Mouse (Mus musculus): ENCODE measurements at regions not wholly inside any gene's neighbourhood (a gene's known extent, or its start where the extent isn't known, plus 50 kb on each side); places are given as distances from the start of the nearest gene placed in this dataset.
"Not testable (repeated sequence)": the region's sequence is repeated elsewhere in the genome, so short reads cannot be mapped to it uniquely, and the experiment has no call there.

DNA sequence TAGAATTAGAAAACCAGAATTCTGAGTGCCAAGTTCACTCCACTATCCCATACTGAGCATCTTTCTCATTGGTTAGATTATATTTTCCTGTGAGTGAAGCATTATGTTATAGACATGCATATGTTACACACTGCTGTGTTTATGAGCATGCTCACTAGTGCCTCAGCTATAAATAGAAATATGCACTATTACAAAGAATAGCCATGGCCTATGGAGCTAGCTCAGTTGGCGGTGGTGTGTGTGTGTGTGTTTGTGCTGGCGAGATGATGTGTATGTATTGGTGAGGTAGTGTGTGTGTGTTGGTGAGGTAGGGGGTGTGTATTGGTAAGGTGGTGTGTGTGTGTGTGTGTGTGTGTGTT is 106.2 kb downstream of the Sec31a start:
- DNase-seq (ENCODE audit: low read depth, low spot score), result no peak

DNA sequence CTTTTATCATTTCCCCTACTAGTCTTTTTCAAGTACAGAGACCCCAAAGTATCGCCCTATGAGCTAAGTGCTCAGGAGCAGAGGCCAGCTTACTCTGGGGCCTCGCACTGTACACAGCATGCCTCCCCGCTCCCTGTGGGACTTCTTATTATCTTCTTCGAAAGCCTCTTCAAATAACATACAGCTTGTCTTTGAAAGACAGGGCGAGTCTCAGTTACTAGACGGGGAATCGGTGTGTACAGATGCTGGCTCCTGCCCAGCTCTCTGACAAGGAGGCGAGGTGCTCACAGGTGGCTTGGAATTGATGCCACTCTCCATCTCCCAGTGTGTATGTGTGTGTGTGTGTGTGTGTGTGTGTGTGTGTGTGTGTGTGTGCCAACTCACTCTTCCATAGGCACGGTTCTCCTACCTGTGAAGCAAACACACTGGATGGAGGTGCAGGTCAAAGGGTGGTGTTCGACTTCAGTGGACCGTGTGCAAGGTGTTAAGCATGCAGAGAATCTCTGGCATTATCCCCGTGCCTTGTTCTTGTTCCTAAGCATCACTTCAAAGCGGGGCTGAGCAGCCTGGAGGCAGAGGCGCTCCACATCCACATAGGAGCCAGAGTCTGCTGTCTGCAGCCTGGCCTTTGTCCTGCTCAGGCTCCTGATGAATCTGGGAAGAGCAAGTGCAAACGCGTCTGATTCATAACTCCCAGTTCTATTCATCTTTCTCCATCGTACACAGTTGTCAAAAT is 106.8 kb downstream of the Sec31a start:
- DNase-seq (ENCODE audit: low read depth, low spot score), result no peak

DNA sequence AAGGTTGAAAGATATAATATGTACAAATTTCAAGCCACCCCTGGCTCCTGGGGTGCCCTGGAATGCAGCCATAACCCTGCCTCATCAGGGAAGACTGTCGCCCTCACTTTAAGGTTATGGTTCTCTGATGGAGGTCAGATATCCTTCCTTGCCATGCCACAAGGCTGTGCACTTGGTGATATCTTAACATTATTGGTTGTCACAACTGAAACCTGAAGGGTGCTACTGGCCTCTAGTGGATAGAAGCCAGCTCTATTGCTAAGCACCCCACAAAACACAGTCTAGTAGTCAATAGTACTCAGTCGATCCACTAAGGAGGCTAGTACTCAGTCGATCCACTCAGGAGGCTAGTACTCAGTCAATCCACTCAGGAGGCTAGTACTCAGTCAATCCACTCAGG is 111.6 kb downstream of the Sec31a start:
- DNase-seq (ENCODE audit: low read depth, low spot score), result no peak

DNA sequence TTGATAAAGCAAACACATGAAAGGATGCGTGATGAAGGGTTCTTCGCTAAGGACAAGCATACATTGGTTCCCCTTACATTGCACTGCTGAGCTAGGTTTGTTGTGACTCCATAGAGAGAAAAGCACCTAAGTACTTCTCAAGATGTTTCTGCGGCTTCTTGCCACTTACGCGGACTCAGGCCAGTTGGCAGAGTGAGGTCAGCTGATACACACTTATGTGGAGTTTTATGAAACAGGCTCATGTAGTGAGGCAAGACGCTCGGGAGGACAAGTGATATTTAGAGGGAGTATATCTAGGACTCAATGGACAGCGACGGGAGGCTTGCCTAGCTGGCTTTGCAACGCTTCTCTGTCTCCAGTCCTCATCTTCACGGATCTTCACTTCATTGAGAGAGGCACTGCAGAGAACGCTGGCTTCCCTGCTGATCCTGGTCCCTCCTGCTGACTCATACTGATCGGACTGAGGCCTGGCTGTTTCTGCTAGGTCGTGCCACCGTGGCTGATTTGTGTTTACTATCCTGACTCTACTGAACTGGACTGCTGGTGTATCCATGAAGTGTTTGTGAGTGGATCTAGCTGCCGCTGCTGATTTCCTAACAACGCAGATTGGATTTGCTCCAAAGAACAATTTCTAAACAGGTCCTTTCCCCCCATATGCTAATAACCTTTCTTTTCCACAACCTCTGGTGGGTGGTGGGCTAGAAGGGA is 113.8 kb downstream of the Sec31a start:
- no peak for DNase-seq (ENCODE audit: low read depth, low spot score)

DNA sequence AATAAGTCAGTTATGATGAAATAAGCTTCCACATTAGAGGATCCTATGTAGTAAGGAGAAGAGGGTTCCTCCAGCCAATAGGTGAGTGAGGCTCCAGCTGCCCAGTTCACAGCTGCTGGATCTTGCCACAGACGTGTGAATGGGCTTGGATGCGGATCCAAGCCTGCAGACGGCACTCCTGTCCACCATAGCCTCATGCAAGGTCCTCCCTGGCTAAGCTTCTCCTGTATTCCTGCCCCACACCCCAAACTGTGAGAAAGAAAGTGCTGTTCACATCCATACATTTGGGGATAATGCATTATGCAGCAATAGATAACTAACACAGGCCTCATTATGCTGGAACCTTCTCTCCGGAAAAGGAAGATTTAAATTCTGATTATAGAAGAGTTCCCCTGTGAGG is 116.9 kb downstream of the Sec31a start:
- DNase-seq (ENCODE audit: low read depth, low spot score), result no peak

DNA sequence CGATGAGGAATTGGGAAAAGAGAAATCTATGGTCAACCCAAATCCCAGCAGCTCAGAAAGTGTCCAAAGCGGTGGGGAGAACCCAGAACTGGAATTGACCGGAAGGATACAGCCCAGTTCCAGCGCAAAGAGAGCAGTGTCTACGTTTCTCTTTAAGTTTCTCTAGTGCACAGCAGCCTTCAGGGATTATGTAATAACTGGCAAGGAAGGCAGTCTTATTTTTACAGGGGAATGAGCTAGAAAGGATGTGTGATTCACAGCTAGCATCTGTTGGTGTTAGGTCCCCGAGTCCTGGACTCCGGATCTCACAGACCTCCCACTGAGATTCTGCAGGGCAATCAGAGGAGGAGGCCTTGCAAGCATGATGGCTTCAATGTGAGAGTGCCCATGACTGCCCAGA is 121.8 kb downstream of the Sec31a start:
- DNase-seq (ENCODE audit: low read depth, low spot score), result peak; percentile 84

DNA sequence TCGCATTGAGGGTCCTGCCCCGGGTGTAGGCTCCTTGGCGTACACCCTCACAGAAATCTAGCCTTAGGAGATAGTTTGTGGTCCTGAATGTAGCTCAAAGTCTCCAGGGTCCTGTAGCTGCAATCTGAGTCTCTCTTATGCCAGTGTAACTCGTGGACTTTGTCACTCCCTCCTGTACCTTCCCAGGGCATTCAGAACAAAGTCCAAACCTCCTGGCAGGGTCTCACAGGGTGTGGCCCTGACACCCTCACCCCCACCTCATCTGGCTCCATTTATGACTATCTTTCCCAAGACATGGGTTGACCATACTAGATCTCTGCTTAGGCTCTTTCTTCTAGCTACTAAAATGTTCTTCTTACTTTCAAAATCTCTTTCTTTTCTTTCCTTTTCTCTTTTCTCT is 120.6 kb upstream of the Tmem150c start:
- no peak for DNase-seq (ENCODE audit: low read depth, low spot score)

DNA sequence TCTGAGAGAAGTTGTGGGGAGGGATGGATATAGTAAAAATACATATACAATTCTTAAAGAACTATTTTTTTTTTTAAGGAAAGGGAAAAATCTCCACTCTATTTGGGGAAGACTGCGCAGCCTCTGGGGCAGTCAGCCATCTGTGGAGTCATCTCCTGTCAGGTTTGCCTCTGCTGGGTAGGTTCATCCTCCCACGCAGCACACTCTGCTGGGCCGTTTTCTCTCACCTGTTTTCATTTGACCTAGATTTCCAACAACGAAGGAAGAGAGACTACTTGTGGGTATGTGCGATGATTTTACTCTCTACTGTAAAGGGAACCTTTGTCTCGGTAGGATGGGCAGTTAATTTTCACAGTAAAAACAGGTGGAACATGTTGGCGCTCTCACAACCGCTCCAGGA is 119.9 kb upstream of the Tmem150c start:
- no peak for DNase-seq (ENCODE audit: low read depth, low spot score)

DNA sequence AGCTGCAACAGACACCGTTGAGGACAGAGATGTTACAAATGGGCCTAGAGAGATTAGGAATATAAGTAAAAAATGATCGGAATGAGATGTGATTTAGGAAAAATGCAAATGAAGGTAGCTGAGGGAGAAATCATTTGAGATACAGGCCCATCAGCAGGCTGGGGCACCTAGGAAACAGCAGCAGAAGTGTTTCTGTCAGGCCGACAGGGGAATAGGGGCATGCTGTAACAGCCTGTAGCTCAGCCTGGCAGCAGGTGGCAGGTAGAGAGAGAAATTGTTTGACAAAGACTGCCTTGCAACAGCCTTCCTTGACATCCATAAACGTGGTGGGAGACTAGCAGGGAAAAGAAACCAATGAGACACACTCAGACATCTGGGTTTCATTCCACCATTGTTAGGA is 115.1 kb upstream of the Tmem150c start:
- no peak for DNase-seq (ENCODE audit: low read depth, low spot score)

DNA sequence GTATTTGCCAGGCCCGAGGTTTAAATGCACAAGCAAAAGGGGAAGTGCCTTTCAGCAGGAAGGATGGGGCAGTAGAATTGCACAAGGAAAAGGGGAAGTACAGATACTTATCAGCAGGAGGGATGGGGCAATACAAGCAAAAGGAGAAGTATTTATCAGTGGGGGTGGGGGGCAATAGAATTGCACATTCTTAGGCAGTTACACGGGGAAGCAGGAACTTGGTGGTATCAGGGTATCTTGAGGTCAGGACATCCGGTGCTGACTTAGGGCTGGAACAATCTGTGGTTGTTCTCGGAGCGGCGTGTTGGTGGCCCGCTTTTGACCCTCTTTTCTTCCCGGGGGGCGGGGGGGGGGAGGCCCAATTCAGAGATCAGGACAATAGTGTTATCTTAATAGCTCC is 112.4 kb upstream of the Tmem150c start:
- not testable (repeated sequence) for DNase-seq (ENCODE audit: low read depth, low spot score)

DNA sequence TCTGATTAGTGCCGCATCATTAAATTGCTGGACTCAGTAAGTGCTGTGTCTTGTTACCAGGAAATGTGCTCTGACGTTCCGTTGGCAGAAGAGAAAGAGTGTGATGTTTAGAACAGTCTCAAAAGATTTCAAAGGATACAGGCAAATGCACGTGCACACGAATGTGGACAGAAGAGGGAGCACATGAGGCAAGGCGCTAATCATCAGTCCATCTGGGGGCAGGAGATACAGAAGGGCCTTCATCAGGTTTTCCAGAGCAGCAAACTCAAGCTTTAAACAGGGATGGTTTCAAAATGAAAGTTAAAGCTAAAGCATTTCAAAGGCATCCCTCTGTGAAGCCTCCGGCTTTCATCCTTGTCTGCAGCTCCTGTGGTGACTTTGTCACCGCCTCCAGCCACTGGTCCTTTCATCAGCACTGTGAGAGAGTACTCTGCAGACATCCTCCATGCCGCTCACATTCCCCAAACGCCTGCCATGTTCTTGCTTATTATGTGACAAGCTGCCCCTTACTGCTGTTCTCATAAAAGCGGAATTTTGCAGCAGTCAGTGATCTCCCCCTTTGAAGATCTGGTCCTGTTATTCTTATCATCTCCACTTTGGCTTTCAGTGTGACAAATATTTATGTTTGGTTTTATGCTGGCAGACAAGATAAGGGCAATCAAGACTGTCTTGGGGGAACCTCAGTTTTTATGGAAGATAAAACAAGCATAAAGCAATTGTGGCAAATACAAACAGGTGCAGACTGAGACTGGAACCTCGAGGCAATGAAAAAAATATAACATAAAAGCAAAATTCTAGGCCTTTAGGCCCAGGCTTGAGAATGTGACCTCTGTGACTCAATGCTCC is 111.5 kb upstream of the Tmem150c start:
- no peak for DNase-seq (ENCODE audit: low read depth, low spot score)

DNA sequence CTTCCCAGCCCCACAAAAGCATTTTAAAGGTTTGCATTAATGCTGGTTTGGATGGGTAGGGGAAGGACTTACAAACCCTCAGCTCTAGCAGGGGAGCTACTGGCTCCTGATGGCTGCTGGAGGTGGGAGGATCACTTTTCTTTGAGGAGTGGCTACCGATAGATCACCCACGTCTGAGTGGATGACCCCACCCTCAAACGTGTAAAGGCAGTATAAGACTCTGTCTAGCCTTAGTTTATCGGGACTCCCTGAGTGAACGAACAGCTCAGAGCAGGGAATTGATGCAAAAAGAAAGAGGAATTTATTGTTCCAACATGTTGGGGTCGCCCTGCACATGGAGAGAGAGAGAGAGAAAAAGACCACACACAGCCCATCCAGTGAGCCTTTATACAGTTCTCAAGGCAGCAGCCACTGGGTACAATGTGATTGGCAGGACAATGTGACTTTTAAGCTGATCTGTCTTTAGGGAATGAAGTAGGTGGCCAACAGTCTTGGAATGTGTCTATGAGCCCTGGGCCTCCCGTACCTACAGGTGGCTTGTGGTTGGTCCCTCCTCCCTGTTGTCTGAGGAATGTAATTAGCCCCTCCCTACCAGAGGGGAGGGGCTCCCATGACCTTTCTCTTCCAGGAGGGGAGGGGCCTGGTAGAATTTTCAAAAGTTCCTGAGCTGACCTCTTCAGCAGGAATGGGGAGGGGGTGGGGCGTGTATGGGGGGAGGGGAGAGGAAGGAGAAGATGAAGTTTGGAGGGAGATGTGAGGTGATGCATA is 108.7 kb upstream of the Tmem150c start:
- DNase-seq (ENCODE audit: low read depth, low spot score), result no peak

DNA sequence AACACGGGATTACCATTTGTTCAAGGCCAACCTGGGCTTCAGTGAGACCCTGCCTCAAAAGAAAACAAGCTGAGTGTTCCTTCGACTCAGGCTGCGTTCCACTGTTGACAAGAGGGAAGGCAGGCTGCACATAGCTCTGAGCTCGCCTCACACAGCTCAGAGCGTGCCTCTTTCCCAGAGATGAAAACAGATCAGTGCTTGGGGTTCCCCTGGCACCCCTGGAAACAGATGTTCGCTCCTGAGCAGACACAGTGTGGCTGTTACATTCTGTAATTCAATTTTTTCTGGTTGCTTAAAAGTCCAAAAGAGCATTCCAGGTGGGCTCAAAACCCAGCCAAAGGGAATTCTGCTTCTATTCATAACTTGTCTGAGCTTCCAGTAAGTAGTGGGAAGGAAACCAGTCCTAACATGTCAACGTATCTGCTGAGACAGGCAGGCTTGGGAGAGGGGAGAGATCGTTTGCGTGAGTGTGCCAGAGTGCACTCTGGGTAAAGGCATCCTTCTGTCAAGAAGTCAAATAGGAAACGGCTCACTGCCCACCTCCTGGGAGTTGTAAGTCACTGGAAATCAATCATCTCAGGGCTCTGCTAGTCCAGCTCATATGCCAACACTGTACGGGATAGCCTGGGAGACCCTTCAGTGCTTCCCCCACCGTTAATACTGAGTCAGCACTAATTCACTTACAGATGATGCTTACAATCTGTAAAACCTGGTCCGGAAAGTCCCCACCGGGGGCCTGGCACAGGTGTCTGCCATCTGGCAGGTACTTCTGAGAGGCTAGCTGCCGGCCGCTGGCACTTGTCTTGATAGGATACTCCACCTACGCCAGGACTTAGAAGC is 107.3 kb upstream of the Tmem150c start:
- no peak for DNase-seq (ENCODE audit: low read depth, low spot score)

DNA sequence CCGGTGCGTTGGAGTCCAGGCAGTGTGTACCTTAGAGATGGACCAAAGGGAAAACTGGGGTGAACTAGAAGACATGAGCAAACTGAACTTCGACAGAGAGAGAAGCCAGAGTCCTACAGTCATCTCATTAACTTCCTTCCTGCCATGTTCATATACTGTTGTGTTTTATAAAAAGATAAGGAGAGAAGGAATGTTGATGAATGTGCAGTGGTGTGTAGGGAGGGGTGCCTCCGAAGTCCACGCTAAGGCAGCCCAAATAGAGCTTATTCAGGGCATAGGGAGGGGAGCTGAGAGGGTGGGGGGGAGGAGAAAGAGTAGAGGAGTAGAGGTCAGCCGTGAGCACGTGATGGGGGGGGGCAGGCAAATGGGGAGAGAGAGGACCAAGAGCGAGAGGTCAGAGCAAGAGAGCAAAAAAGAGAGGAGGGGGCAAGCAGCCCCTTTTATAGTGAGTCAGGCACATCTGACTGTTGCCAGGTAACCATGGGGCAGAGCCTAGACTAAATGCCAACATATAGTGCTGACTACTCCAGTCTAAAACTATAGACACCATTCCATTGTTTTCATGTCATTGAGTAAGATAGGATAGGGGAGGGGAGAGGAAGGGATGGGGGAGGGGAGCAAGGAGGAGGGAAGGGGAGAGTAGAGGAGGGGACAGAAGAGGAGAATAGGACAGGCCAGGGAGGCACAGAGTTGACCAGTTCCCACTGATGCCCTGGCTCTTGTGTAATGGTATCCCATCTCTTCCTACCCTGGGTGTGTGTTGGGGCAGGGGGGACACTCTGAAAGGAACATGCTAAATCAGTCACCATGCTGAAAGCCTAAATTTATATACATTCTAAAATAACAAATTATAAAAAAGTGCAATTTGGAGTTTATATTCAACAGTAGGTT is 100.4 kb upstream of the Tmem150c start:
- no peak for DNase-seq (ENCODE audit: low read depth, low spot score)

DNA sequence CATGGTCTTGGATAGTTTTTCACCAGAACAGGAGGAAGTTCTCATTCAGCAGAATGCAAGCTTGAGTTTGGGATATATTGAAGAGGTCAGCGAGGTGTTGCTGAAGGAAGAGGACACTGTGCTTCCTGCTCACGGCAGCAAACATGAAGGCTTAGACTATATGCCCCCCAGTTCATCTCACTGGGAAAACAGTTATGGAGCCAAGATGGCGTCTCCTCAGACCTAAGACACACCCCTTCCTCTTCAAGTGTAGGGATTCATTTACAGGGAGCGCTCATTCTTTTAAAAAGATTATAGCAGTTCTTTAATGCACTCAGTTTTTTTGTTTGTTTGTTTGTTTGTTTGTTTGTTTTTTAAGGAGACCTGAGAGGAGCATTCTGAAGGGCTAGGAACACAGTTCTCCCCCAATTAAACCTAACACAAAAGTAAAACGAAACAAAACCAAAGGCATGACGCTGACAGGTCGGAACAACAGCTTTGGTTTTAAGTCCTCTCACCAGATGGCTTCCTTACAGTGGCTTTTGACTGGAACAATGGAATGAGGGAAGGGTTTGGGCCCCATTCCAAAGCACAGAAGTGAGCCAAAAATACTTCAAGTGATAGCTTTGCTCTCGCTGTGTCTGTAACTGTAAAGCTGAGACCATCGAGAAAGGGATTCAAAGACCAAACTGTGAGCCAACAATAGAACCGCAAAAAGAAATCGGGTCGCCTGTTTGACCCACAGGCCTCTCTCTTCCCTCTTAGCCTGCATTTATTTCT is 99.5 kb upstream of the Tmem150c start:
- peak; percentile 54 for DNase-seq (ENCODE audit: low read depth, low spot score)

DNA sequence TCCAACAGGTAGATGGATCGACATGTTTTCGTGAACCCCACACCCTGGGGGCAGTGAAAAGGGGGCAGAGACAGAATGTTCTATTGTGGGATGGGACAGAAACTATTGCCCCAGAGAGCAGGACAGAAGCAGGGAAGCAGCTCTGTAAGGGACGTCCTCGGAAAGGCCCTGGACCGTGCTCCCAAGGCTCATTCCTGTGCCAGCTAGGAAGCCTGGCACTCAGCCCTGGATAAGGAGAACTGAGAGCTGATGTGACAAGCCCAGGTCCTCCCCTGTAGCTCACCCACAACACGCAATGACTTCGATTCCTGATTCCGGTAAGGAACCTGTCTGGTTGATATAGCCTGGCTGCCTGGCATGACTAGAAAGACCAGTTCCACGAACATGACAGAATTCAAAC is 95.7 kb upstream of the Tmem150c start:
- no peak for DNase-seq (ENCODE audit: low read depth, low spot score)

DNA sequence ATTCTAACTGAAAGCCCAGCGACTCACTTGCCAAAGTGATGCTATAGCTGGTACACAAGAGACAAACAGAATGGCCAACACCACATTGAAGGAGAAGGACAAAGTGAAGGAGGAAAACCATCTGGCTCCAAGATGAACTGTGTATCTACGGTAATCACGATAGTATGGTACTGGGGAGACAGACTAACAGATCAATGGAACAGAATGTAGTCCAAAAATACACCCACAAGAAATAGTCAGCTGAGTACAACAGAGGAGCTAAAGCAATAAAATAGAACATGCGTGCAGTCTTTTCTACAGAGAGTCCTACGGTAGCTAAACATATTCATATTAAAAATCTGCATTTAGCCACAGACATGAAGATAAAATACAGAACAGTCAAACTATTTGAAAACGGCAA is 92.4 kb upstream of the Tmem150c start:
- no peak for DNase-seq (ENCODE audit: low read depth, low spot score)

DNA sequence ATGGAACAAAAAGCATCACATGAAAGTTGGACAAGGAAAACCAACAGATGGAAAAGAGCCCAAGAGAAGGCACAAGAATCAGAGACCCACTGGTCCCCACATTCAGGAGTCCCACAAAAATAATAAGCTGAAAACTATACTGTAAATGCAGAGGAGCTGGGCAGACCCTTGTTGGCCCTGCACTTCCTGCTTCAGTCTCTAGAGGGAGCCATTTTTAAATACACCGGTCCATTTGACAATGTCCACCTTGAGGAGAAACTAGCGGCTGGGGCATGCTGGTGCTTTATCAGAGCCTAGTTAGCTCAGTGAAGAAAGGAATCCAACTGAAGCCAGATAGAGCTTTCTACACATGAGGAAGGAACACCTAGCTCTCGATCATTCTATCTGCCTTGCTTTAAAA is 90.1 kb upstream of the Tmem150c start:
- no peak for DNase-seq (ENCODE audit: low read depth, low spot score)

DNA sequence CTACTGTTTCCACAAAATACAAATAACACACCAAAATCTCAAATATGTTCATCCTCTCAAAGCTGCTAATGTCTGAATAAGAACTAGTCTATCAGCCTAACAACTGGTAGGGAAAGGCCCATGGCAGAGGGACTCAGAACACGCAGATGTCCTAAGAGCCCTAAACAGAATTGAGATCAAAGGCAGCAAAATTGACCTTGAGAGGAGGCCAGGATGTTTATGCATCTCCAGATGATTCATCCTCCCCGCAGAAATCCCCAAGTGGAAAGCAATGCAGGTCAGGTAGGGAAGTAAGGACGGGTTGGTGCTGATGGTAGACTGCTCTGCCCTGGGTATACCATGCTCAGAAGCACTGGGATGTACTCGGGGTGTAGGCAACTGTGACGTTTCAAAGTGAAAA is 89.0 kb upstream of the Tmem150c start:
- DNase-seq (ENCODE audit: low read depth, low spot score), result no peak
